Mouse (Mus musculus) ovary, postnatal 14 days (tissue): ENCODE results near the gene Rab6b.

Source experiments
- DNase-seq: peaks from one replicate; pipeline ENCODE4 v3.0.0; 2022; ENCODE audit warnings: low spot score

Rab6b gene

GRCm38 (mm10) chr9:103205786-103206185 lies 94.2 kb downstream of the Rab6b start:
- DNase-seq: no peak

GRCm38 (mm10) chr9:103207846-103208245 lies 96.3 kb downstream of the Rab6b start:
- DNase-seq: peak; percentile 49

GRCm38 (mm10) chr9:103208802-103209423 lies 97.3 kb downstream of the Rab6b start:
- DNase-seq: no peak

- DNase-seq: no peak
Observed at GRCm38 (mm10) chr9:103212654-103213420, 101.2 kb downstream of the Rab6b start.

GRCm38 (mm10) chr9:103213631-103214030 lies 102.0 kb downstream of the Rab6b start:
- DNase-seq: no peak

GRCm38 (mm10) chr9:103214281-103214680 lies 102.7 kb downstream of the Rab6b start:
- no peak for DNase-seq

GRCm38 (mm10) chr9:103224721-103225120 lies 113.1 kb downstream of the Rab6b start:
- DNase-seq: no peak

GRCm38 (mm10) chr9:103225464-103225863 lies 113.9 kb downstream of the Rab6b start:
- DNase-seq: no peak

- DNase-seq: peak; percentile 22
Observed at GRCm38 (mm10) chr9:103226806-103227205, 115.2 kb downstream of the Rab6b start.

- DNase-seq: no peak
Observed at GRCm38 (mm10) chr9:103227760-103228159, 116.2 kb downstream of the Rab6b start.

- DNase-seq: no peak
Observed at GRCm38 (mm10) chr9:103228370-103229003, 116.9 kb downstream of the Rab6b start.

- no peak for DNase-seq
Observed at GRCm38 (mm10) chr9:103229037-103229867, 117.7 kb downstream of the Rab6b start.

- DNase-seq: peak; percentile 20
Observed at GRCm38 (mm10) chr9:103230151-103230951, 118.8 kb downstream of the Rab6b start, which contains the start of the genes Gm20425 and Trf. TSS of gene Gm20425 (minus strand) at chr9:103230307. TSS of gene Trf (minus strand) at chr9:103230444.

GRCm38 (mm10) chr9:103232232-103233005 lies 120.8 kb downstream of the Rab6b start:
- DNase-seq: no peak

- no peak for DNase-seq
Observed at GRCm38 (mm10) chr9:103233006-103233395, 121.4 kb downstream of the Rab6b start.

GRCm38 (mm10) chr9:103234059-103234458 lies 122.5 kb downstream of the Rab6b start:
- no peak for DNase-seq

GRCm38 (mm10) chr9:103234565-103235165 lies 123.1 kb downstream of the Rab6b start:
- no peak for DNase-seq
